Mouse (Mus musculus) cerebellum, adult 2 months (tissue): ENCODE measurements around the gene Grxcr1.

Experiments used
- CTCF ChIP-seq: fragments of 200-500 bp; IDR thresholded peaks from 2 replicates; pipeline ENCODE4 v1.5.1; 2011; ENCODE audit warnings: low read depth, mild to moderate bottlenecking, control low read depth, low read length, moderate library complexity, borderline replicate concordance; ENCODE audit not compliant: insufficient read depth
- POLR2A ChIP-seq: fragments of 200-500 bp; IDR thresholded peaks from 2 replicates; pipeline ENCODE4 v1.6.1; 2011; ENCODE audit warnings: low read length, control low read depth, borderline replicate concordance; ENCODE audit not compliant: insufficient read depth

GRCm38 (mm10) chr5:68149946-68150345 lies 118.3 kb downstream of the Grxcr1 start:
- TF ChIP-seq CTCF: no peak
- TF ChIP-seq POLR2A: no peak
